Mouse (Mus musculus) liver, embryonic 11.5 days (tissue): Measurements from ENCODE around the gene Maml3. TPM values are rescaled to one million over a fixed set of nuclear protein-coding genes. Genes with fewer than 3 reads are reported as not detected.

Experiments
- ATAC-seq: fragments of 200-750 bp; cut with Nextera tagmentation; replicated peaks from 2 replicates; pipeline ENCODE4 v1.8.0; 2017; ENCODE audit warnings: moderate number of reproducible peaks, mild to moderate bottlenecking, moderate TSS enrichment, moderate library complexity; ENCODE audit not compliant: low FRiP score
- DNase-seq: peaks from one replicate; pipeline ENCODE4 v3.0.0-alpha.2; 2017; ENCODE audit warnings: low spot score
- H3K27ac ChIP-seq: fragments of 300-500 bp; sonication (generic); 2 replicates; pipeline ENCODE4 v1.5.1; 2014; ENCODE audit warnings: mild to moderate bottlenecking, low read depth, low read length, control low read depth
- H3K27me3 ChIP-seq: fragments of 300-500 bp; sonication (generic); replicated peaks from 2 replicates; pipeline ENCODE4 v1.6.1; 2014; ENCODE audit warnings: low read length, mixed read lengths; ENCODE audit not compliant: control insufficient read depth, insufficient read depth
- H3K36me3 ChIP-seq: fragments of 300-500 bp; sonication (generic); 2 replicates; pipeline ENCODE4 v1.6.1; 2014; ENCODE audit warnings: mild to moderate bottlenecking, low read length, moderate library complexity, mixed read lengths; ENCODE audit not compliant: control insufficient read depth, insufficient read depth
- H3K4me1 ChIP-seq: fragments of 300-500 bp; sonication (generic); replicated peaks from 2 replicates; pipeline ENCODE4 v1.6.1; 2014; ENCODE audit warnings: low read length, mixed read lengths; ENCODE audit not compliant: control insufficient read depth, insufficient read depth
- H3K4me2 ChIP-seq: fragments of 300-500 bp; sonication (generic); 2 replicates; pipeline ENCODE4 v1.6.1; 2014; ENCODE audit warnings: mild to moderate bottlenecking, control low read depth, moderate library complexity
- H3K4me3 ChIP-seq: fragments of 300-500 bp; sonication (generic); 2 replicates; pipeline ENCODE4 v1.5.1; 2014; ENCODE audit warnings: low read depth, low read length, control low read depth
- H3K9ac ChIP-seq: fragments of 300-500 bp; sonication (generic); 2 replicates; pipeline ENCODE4 v1.6.1; 2014; ENCODE audit warnings: low read depth, low read length, control low read depth
- H3K9me3 ChIP-seq: fragments of 300-500 bp; sonication (generic); 2 replicates; pipeline ENCODE4 v1.6.1; 2016; ENCODE audit warnings: low read length, inconsistent platforms, mixed read lengths; ENCODE audit not compliant: control insufficient read depth
- WGBS: fragments of 180-500 bp; shearing (Covaris S2); extraction: QIAGEN DNeasy Blood & Tissue Kit; methylation state at CpG from one replicate; pipeline ENCODE4 v1.1.7; 2014; 5-methylcytosine and 5-hydroxymethylcytosine counted together
- polyA plus RNA-seq: library from polyadenylated mRNA; unstranded; fragments of >200 nt; fragmentation: Nextera tagmentation; extraction: Ambion mirVana; gene quantifications from 2 replicates; pipeline ENCODE4 v1.2.1, GENCODE M21; 2014

Maml3 gene
- polyA plus RNA-seq, 1 experiment from 2014 or later, result 3.1 TPM

- H3K9ac ChIP-seq, result no peak overlapping the region
- no peaks in the 10 kb centered on the region for H3K27me3 ChIP-seq
- no peaks in the 10 kb centered on the region for H3K36me3 ChIP-seq
- no peak overlapping the region for H3K27ac ChIP-seq
- WGBS, result 83% methylated on average over 13 of the region's 13 CpGs
- no peak for DNase-seq
- H3K4me1 ChIP-seq, result no peaks in the 10 kb centered on the region
- no peak overlapping the region for H3K4me2 ChIP-seq
- no peak overlapping the region for H3K4me3 ChIP-seq
- no peak for ATAC-seq
- H3K9me3 ChIP-seq, result no peaks in the 10 kb centered on the region
These were observed 264.6 kb downstream of the Maml3 start for GRCm38 (mm10) chr3:51840095-51840805.

GRCm38 (mm10) chr3:51839353-51839715, 265.5 kb downstream of the Maml3 start:
- no peak overlapping the region for H3K9ac ChIP-seq
- H3K9me3 ChIP-seq, result no peaks in the 10 kb centered on the region
- no peak for ATAC-seq
- H3K36me3 ChIP-seq, result no peaks in the 10 kb centered on the region
- no peak overlapping the region for H3K4me3 ChIP-seq
- no peak for DNase-seq
- WGBS, result 75% methylated on average over 5 of the region's 5 CpGs
- no peaks in the 10 kb centered on the region for H3K27me3 ChIP-seq
- H3K4me1 ChIP-seq, result no peaks in the 10 kb centered on the region
- no peak overlapping the region for H3K27ac ChIP-seq
- no peak overlapping the region for H3K4me2 ChIP-seq

GRCm38 (mm10) chr3:51838696-51839352, 266.1 kb downstream of the Maml3 start:
- Histone ChIP-seq H3K9me3 (no peaks in the 10 kb centered on the region), H3K36me3 (no peaks in the 10 kb centered on the region), H3K9ac (no peak overlapping the region), H3K4me3 (no peak overlapping the region), H3K27ac (no peak overlapping the region), H3K4me2 (no peak overlapping the region), H3K27me3 (no peaks in the 10 kb centered on the region), H3K4me1 (no peaks in the 10 kb centered on the region)
- DNase-seq (no peak), ATAC-seq (no peak)
- 67% methylated on average over 5 of the region's 5 CpGs for WGBS

GRCm38 (mm10) chr3:51832985-51833384, 271.9 kb downstream of the Maml3 start:
- Histone ChIP-seq H3K27ac (no peak overlapping the region), H3K4me1 (no peaks in the 10 kb centered on the region), H3K36me3 (no peaks in the 10 kb centered on the region), H3K9ac (no peak overlapping the region), H3K4me3 (no peak overlapping the region), H3K27me3 (no peaks in the 10 kb centered on the region), H3K4me2 (no peak overlapping the region), H3K9me3 (no peaks in the 10 kb centered on the region)
- DNase-seq (no peak), ATAC-seq (no peak)
- WGBS, result 70% methylated on average over 15 of the region's 15 CpGs

- Histone ChIP-seq H3K9ac (no peak overlapping the region), H3K4me2 (no peak overlapping the region), H3K4me3 (no peak overlapping the region), H3K27ac (no peak overlapping the region), H3K4me1 (no peaks in the 10 kb centered on the region), H3K9me3 (no peaks in the 10 kb centered on the region), H3K36me3 (no peaks in the 10 kb centered on the region), H3K27me3 (no peaks in the 10 kb centered on the region)
- 87% methylated on average over 9 of the region's 9 CpGs for WGBS
- no peak for DNase-seq
- ATAC-seq, result no peak
These were observed 274.0 kb downstream of the Maml3 start for GRCm38 (mm10) chr3:51830821-51831429.

- Histone ChIP-seq H3K9ac (no peak overlapping the region), H3K27ac (no peak overlapping the region), H3K4me1 (no peaks in the 10 kb centered on the region), H3K9me3 (no peaks in the 10 kb centered on the region), H3K36me3 (no peaks in the 10 kb centered on the region), H3K4me2 (no peak overlapping the region), H3K4me3 (no peak overlapping the region), H3K27me3 (no peaks in the 10 kb centered on the region)
- ATAC-seq, result no peak
- 73% methylated on average over 10 of the region's 10 CpGs for WGBS
- DNase-seq, result no peak
These were observed 279.3 kb downstream of the Maml3 start for GRCm38 (mm10) chr3:51825530-51825929.

GRCm38 (mm10) chr3:51824506-51824905, 280.4 kb downstream of the Maml3 start:
- H3K36me3 ChIP-seq, result no peaks in the 10 kb centered on the region
- H3K4me3 ChIP-seq, result no peak overlapping the region
- ATAC-seq (no peak), DNase-seq (no peak)
- 82% methylated on average over 9 of the region's 9 CpGs for WGBS
- no peak overlapping the region for H3K9ac ChIP-seq
- H3K4me1 ChIP-seq, result no peaks in the 10 kb centered on the region
- H3K4me2 ChIP-seq, result no peak overlapping the region
- H3K27me3 ChIP-seq, result no peaks in the 10 kb centered on the region
- no peaks in the 10 kb centered on the region for H3K9me3 ChIP-seq
- H3K27ac ChIP-seq, result no peak overlapping the region

GRCm38 (mm10) chr3:51821551-51821950, 283.3 kb downstream of the Maml3 start:
- Histone ChIP-seq H3K36me3 (no peaks in the 10 kb centered on the region), H3K4me3 (no peak overlapping the region), H3K4me2 (no peak overlapping the region), H3K9me3 (no peaks in the 10 kb centered on the region), H3K9ac (no peak overlapping the region), H3K27me3 (no peaks in the 10 kb centered on the region), H3K4me1 (no peaks in the 10 kb centered on the region), H3K27ac (no peak overlapping the region)
- DNase-seq (no peak), ATAC-seq (no peak)
- WGBS, result 85% methylated on average over 10 of the region's 10 CpGs

GRCm38 (mm10) chr3:51819109-51819508, 285.8 kb downstream of the Maml3 start:
- DNase-seq (no peak), ATAC-seq (no peak)
- no peaks in the 10 kb centered on the region for H3K36me3 ChIP-seq
- no peak overlapping the region for H3K27ac ChIP-seq
- no peaks in the 10 kb centered on the region for H3K9me3 ChIP-seq
- H3K4me3 ChIP-seq, result no peak overlapping the region
- no peaks in the 10 kb centered on the region for H3K27me3 ChIP-seq
- WGBS, result 85% methylated on average over 7 of the region's 7 CpGs
- H3K4me1 ChIP-seq, result peaks cover 5% of the 10 kb centered on the region; the same call in 1 of the 2 replicates
- H3K4me2 ChIP-seq, result no peak overlapping the region
- no peak overlapping the region for H3K9ac ChIP-seq
